Mouse (Mus musculus): ENCODE data around the gene Tab2. TPM values are rescaled to one million over a fixed set of nuclear protein-coding genes. Genes with fewer than 3 reads are reported as not detected.
A peak's percentile ranks its signal among the peaks of the same experiment; 100 is the strongest.

The Tab2 gene
- 14.1 and 15.0 TPM in 2 replicates for polyA plus RNA-seq (2016; fragmentation: Nextera tagmentation; extraction: Ambion mirVana)

DNA sequence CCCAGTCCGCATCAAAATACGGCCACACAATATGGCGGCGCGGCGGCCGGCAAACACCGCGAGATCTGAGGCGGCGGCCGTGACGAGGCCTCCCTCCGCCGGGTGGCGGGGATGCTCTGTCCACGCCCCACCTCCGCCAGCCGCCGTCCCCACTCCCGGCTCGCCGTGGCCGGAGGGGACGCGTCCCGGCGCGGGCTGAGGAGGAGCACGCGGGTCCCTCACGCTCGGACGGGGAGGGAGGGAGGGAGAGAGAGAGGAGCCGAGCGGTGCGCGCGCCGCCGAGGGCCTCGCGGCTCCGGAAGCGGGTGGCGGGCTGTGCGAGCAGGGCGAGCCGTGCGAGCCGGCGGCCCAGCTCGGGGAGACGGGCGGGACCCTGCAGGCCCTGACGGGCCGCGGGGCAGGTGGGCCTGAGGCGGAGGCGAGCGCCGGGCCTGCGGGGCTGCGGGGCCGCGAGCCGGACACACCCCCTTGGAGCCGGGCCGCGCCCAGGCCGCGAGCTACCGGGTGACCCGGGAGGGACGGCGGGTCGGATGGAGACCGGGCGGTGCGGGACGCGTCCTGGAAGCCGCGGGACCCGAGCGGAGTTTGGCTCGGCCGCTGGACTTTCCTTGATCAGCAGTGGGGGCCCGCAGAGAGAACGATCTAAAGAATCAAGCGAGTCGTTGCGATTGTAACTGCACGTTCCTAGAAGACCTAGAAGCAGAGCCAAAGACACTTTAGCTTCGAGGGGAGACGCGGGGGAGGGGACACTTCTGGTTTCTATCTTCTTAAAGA lies at the start of gene Tab2:
Tab2 (minus strand) TSS at position 3 of the 774 bp plus-strand sequence.
- under 1% methylated on average over 90 of the region's 97 CpGs for WGBS
- Histone ChIP-seq H3K4me1 (peaks cover 30% of the 10 kb centered on the region), H3K9me3 (replicated peaks) (no peaks in the 10 kb centered on the region), H3K36me3 (peaks cover 2% of the 10 kb centered on the region; the same call in 1 of the 2 replicates), H3K27me3 (ENCODE audit: low read depth, poor library complexity, severe bottlenecking) (no peaks in the 10 kb centered on the region), H3K4me3 (peak within 1 kb of the TSS; percentile 97), H3K27ac (replicated peaks) (peak within 1 kb of the TSS; percentile 100)
- DNase-seq (ENCODE audit: low spot score) = peak; percentile 93

DNA sequence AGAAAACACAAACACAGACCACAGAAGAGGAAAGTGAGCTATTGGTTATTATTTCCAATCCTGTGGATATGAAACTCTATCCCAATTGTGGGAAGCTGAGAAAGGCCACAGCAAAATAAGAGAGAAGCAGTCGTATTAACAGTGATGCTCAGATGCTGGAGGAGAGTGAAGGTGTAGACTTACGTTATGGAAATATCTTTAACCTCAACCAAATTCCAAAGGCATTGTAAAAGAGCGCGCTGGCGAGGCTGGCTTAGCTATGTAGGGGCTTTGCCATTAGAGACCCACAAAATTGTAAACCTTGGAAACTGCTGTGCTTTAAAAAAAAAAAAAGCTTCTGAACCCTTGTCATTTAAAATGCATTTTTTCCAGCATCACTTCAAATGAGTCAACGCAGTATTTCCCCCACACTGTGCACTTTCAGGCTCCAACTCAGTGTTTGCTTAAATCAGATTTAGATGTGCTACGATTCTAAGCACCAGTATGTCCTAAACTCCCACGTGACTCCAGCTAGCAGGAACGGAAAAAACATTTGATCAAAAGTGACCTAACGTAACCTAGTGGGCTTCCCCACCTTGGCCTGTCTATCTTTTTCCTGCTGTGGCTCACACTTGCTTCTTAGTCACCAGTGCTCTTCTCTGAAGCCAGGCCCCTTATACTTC lies 36.4 kb upstream of the Tab2 start:
- H3K4me1 ChIP-seq = no peaks in the 10 kb centered on the region
- no peaks in the 10 kb centered on the region for H3K36me3 ChIP-seq
- H3K27ac ChIP-seq (replicated peaks) = no peak overlapping the region
- no peak for DNase-seq (ENCODE audit: low spot score)
- H3K27me3 ChIP-seq (ENCODE audit: low read depth, poor library complexity, severe bottlenecking) = no peaks in the 10 kb centered on the region
- H3K4me3 ChIP-seq = no peak overlapping the region
- H3K9me3 ChIP-seq (replicated peaks) = no peaks in the 10 kb centered on the region
- WGBS = 83% methylated on average over 10 of the region's 10 CpGs

DNA sequence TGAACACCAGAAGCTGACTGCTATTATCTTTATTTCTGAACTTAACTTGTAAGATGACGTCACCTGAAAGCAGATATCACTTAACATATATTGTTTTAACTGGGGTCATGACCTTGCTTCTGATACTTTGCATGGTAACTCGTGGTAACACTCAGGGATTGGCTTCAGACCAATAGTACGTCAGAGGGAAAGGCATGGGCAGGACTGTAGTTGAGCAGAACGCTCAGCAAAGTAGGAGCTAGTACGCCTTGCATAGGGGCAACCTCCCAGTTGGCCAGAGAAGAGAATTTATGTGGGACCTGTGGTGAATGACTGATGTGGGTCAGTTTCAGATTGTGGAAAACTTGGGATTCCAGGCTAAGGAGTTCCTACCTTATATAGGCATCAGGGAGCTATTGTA lies 35.6 kb upstream of the Tab2 start:
- Histone ChIP-seq H3K36me3 (no peaks in the 10 kb centered on the region), H3K9me3 (replicated peaks) (no peaks in the 10 kb centered on the region), H3K27me3 (ENCODE audit: low read depth, poor library complexity, severe bottlenecking) (no peaks in the 10 kb centered on the region), H3K27ac (replicated peaks) (no peak overlapping the region), H3K4me1 (no peaks in the 10 kb centered on the region), H3K4me3 (no peak overlapping the region)
- 77% methylated on average over 5 of the region's 5 CpGs for WGBS
- no peak for DNase-seq (ENCODE audit: low spot score)

DNA sequence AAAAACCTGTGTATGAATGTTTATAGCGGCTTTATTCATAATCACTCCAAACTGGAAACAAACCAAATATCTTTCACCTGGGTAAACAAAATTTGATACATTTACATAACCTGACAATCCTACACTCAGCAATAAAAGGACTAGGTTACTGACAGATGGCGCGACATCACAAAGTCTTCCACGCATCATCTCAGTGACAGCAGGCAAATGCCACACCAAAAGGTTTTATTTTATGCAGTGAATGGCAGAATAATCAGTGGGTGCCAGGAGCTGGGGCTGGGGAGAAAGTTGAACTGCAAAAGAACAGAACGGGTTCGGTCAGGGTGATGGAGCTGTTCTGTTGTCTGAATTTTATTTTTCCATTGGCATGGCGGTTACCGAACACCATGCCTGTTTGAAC lies 31.5 kb upstream of the Tab2 start:
- H3K27me3 ChIP-seq (ENCODE audit: low read depth, poor library complexity, severe bottlenecking) = no peaks in the 10 kb centered on the region
- H3K4me3 ChIP-seq = no peak overlapping the region
- no peaks in the 10 kb centered on the region for H3K36me3 ChIP-seq
- 91% methylated on average over 8 of the region's 8 CpGs for WGBS
- no peak overlapping the region for H3K27ac ChIP-seq (replicated peaks)
- H3K4me1 ChIP-seq = no peaks in the 10 kb centered on the region
- DNase-seq (ENCODE audit: low spot score) = no peak
- H3K9me3 ChIP-seq (replicated peaks) = no peaks in the 10 kb centered on the region

DNA sequence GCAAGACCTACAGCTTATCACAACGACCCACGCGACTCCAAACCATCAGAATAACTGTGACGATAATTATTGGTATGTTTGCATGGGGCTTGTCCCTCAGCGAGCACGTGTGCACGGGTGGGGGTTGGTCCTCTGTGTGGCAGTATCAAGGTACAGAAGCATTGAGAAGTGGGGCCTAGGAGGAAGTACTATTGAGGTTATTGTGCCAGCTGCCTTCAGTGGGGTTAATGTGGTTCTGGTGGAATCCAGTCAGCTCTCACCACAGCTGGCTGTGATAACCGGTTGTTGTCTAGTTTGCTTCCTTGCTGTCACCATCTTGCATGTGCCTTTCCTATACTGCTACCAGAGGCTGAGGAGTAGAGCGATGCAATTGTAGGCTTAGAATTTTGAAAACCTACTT lies 20.4 kb upstream of the Tab2 start:
- Histone ChIP-seq H3K4me1 (no peaks in the 10 kb centered on the region), H3K27ac (replicated peaks) (no peak overlapping the region), H3K4me3 (no peak overlapping the region), H3K36me3 (no peaks in the 10 kb centered on the region), H3K27me3 (ENCODE audit: low read depth, poor library complexity, severe bottlenecking) (no peaks in the 10 kb centered on the region), H3K9me3 (replicated peaks) (peaks cover 5% of the 10 kb centered on the region; the same call in 1 of the 2 replicates)
- 94% methylated on average over 9 of the region's 9 CpGs for WGBS
- no peak for DNase-seq (ENCODE audit: low spot score)

DNA sequence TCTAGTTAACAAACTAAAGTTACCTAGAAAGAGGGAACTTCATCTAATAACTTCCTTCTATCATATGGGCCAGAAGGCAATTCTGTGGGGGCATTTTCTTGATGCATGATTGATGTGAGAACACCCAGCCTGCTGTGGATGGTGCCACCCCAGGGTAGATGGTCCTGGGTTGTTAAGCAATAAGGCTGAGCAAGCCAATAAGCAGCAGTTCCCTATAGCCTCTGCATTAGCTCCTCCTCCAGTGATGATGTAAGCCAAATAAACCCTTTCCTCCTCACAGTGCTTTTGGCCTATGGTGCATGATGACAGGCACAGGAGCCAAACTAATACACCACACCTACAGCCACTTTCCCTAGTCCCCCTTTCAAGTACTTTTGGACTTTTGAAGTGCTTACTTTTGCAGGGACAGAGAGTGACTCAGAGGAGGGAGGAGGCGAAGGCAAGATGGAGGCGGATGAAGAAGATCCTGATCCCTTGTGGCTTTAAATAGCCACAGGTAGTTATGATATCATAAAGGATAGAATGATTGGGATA lies 12.8 kb upstream of the Tab2 start:
- Histone ChIP-seq H3K27ac (replicated peaks) (no peak overlapping the region), H3K27me3 (ENCODE audit: low read depth, poor library complexity, severe bottlenecking) (no peaks in the 10 kb centered on the region), H3K4me3 (no peak overlapping the region), H3K4me1 (no peaks in the 10 kb centered on the region), H3K9me3 (replicated peaks) (no peaks in the 10 kb centered on the region), H3K36me3 (no peaks in the 10 kb centered on the region)
- no peak for DNase-seq (ENCODE audit: low spot score)
- WGBS = 94% methylated on average over 2 of the region's 2 CpGs

DNA sequence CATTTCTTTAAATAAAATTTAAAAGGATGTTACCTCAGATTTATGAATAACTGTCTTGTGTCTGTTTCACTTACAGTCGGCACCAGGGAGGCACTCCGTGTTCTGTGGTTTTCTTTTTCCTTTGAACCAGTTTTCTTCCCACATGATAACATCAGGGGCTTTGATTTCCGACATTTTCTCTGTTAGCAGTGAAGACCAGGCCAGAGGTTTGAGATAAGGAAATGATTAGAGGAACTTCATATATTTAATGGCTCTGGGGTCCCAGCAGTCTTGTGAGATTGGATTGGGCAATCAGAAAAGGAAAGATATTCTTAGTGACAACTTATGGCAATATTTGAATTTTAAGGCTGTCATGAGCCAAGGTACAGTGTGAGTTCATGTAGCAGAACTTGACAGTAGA lies 11.1 kb upstream of the Tab2 start:
- Histone ChIP-seq H3K36me3 (no peaks in the 10 kb centered on the region), H3K27ac (replicated peaks) (no peak overlapping the region), H3K27me3 (ENCODE audit: low read depth, poor library complexity, severe bottlenecking) (no peaks in the 10 kb centered on the region), H3K4me3 (no peak overlapping the region), H3K9me3 (replicated peaks) (no peaks in the 10 kb centered on the region), H3K4me1 (no peaks in the 10 kb centered on the region)
- no peak for DNase-seq (ENCODE audit: low spot score)
- WGBS = 87% methylated on average over 3 of the region's 3 CpGs

DNA sequence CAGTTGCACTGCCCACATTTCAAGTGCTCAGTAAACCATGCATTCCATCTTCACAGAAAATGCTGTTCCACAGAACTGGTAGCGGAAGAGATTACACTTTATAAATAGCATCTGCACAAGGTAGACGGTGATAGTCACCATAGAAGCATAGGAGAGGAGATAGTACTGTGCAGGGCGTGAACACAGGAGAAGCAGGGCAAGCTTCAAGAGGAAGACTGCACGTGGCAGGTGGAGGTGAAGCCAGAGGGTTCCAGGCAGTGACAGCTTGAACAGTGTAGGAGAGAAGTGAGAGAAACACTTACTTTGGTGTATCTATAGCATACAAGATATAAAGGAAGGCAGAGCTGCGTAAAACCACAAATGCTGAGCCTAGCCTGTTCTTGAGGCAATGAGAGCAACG lies 3.0 kb upstream of the Tab2 start:
- no peak for DNase-seq (ENCODE audit: low spot score)
- Histone ChIP-seq H3K36me3 (no peaks in the 10 kb centered on the region), H3K4me1 (peaks cover 17% of the 10 kb centered on the region), H3K4me3 (no peak overlapping the region), H3K27me3 (ENCODE audit: low read depth, poor library complexity, severe bottlenecking) (no peaks in the 10 kb centered on the region), H3K9me3 (replicated peaks) (no peaks in the 10 kb centered on the region), H3K27ac (replicated peaks) (no peak overlapping the region)
- WGBS = 84% methylated on average over 6 of the region's 6 CpGs

DNA sequence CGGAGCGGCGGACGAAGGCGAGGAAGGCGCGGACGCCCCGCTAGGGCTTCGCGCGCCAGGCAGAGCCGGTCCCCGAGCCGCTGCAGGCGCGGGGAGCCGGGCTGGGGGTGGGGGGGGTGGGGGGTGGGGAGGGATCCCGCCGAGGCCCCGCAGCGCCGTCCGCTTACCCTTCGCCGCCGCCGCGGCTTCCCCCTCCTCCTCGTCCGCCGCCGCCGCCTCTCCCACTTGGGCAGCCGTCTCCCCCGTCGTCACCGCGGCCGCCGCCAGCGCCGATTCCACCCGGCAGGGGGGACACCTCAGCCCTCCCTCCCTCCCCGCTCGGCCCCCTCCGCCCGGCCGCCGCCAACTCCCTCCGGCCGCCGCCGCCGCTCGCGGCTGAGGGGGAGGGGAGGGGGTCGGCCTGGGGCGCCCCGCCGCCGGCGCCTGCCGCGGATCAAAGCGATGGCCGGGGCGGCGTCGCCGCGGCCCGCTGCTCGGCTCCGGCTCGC lies 352 bp downstream of the Tab2 start:
- H3K4me3 ChIP-seq = peak overlapping the region; percentile 97
- no peaks in the 10 kb centered on the region for H3K9me3 ChIP-seq (replicated peaks)
- DNase-seq (ENCODE audit: low spot score) = peak; percentile 73
- peak overlapping the region; percentile 100 for H3K27ac ChIP-seq (replicated peaks)
- H3K4me1 ChIP-seq = peaks cover 30% of the 10 kb centered on the region
- peaks cover 9% of the 10 kb centered on the region for H3K36me3 ChIP-seq
- no peaks in the 10 kb centered on the region for H3K27me3 ChIP-seq (ENCODE audit: low read depth, poor library complexity, severe bottlenecking)
- WGBS = under 1% methylated on average over 43 of the region's 76 CpGs

DNA sequence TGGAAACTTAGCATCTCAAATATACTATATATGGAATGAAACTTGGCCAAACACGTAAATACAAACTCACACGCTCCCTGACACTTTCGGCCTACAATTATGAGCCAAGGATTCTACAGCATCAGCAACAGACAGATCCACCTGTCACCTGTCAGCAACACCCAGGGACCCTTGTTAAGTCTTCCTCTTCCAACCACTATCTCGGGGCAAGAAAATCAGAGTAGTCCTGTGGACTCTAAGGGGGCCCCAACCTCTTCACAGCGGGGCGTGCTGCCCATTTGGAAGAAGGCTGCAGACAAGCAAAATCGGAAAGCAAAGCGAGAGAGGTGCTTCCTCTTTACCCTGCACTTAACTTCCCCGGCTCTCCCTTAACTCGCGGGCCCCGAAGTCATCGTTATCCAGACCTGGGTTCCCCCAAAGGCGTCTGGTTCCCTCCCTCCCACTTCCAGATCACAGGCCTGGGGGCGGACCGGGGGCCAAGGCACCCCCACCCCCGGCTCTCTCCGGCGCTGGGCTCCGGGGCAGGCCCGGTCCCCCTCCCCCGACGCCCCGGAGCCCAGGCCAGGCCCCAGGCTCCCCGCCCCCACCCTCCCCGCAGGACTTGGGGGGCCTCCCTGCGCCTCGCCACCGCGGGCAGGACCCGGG lies 919 bp downstream of the Tab2 start:
- no peaks in the 10 kb centered on the region for H3K9me3 ChIP-seq (replicated peaks)
- DNase-seq (ENCODE audit: low spot score) = peak; percentile 52
- peak overlapping the region; percentile 100 for H3K27ac ChIP-seq (replicated peaks)
- WGBS = under 1% methylated on average over 31 of the region's 31 CpGs
- H3K4me1 ChIP-seq = peaks cover 30% of the 10 kb centered on the region
- H3K36me3 ChIP-seq = peaks cover 12% of the 10 kb centered on the region
- H3K4me3 ChIP-seq = peak overlapping the region; percentile 97
- H3K27me3 ChIP-seq (ENCODE audit: low read depth, poor library complexity, severe bottlenecking) = no peaks in the 10 kb centered on the region

DNA sequence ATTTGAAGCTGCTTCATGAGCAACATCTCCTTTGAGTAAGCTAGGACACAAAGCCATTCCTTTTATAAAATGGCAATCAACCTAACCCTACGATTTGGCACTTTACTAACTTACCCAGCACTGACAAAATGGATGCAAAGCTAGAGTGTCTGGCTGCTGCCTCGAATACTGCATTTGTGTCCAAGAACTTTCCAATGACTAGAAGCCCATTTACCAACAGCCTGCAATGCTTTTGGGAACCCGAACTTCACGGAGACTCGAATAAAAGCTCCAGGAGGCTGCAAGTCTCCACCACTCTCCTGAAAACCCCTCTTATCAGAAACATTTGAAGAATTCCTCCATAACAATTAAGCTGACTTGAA lies 1.4 kb downstream of the Tab2 start:
- peak overlapping the region; percentile 100 for H3K27ac ChIP-seq (replicated peaks)
- WGBS = 10% methylated on average over 5 of the region's 5 CpGs

DNA sequence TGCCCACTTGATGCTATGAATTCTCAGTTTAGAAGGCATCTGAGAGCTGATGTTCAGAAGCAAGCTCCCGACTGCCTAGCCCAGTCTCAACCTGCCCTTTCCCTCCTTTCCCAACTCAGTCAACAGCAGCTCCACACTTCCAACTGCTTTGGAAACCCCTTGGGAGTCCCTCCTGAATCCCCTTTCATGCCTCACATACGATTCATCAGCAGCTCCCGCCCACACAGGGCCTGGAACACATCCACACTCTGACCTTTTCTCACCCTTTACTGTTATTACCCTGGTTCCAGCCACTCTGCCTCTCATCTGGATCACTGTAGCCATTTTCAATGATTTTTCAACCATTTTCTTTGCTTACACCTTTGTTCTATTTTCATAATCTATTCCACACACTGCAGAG lies 13.0 kb downstream of the Tab2 start:
- no peak for DNase-seq (ENCODE audit: low spot score)
- H3K4me3 ChIP-seq = no peak overlapping the region
- WGBS = 66% methylated on average over 3 of the region's 3 CpGs

More for the DNA sequence above, 1.4 kb downstream of the Tab2 start:
- Histone ChIP-seq H3K9me3 (replicated peaks) (no peaks in the 10 kb centered on the region), H3K4me3 (peak overlapping the region; percentile 97), H3K27me3 (ENCODE audit: low read depth, poor library complexity, severe bottlenecking) (no peaks in the 10 kb centered on the region), H3K4me1 (peaks cover 30% of the 10 kb centered on the region), H3K36me3 (peaks cover 12% of the 10 kb centered on the region)
- DNase-seq (ENCODE audit: low spot score) = peak; percentile 15

More for the DNA sequence above, 13.0 kb downstream of the Tab2 start:
- no peak overlapping the region for H3K27ac ChIP-seq (replicated peaks)
- peaks cover 14% of the 10 kb centered on the region for H3K9me3 ChIP-seq (replicated peaks)
- no peaks in the 10 kb centered on the region; the same call in 1 of the 2 replicates for H3K4me1 ChIP-seq
- H3K36me3 ChIP-seq = peaks cover 45% of the 10 kb centered on the region
- H3K27me3 ChIP-seq (ENCODE audit: low read depth, poor library complexity, severe bottlenecking) = no peaks in the 10 kb centered on the region
